Mouse (Mus musculus): Measurements from ENCODE around the gene Ndufc2. TPM values are rescaled to one million over a fixed set of nuclear protein-coding genes. Genes with fewer than 3 reads are reported as not detected.
"Not testable (repeated sequence)": the region's sequence is repeated elsewhere in the genome, so short reads cannot be mapped to it uniquely, and the experiment has no call there.

Ndufc2 gene
- total and polyA plus RNA-seq, 2 experiments from 2014 or later, result 384 to 631 TPM

DNA sequence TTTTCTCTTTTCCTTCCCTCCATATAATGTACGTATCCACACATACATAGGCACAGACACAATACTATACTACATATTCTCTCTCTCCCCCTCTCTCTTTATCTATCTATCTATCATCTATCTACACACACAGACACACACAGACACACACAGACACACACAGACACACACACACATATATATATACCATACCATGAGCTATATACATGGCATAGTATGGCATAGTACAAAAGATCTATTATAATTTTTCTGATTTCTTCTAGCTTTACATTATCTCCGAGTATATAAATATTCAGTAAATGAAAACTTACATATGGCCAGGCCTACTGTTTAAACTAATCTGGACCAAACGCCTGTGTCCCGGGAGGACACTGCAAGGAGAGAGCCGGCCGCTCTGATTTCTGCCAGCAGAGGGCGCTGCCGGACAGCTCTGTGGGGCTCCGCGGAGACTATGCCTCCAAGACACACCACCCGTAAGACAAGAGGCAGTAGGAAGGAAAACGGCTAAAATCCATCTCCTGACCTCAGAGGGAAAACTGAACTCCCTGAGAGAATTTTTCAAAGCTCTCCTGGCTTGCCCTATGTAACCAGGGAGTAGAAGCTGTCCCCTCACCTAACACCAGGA lies 24.9 kb downstream of the Ndufc2 start:
- H3K9me3 ChIP-seq (ENCODE audit: low read length), result no peaks in the 10 kb centered on the region
- no peak overlapping the region for H3K4me2 ChIP-seq (ENCODE audit: low read depth)
- no peak overlapping the region for H3K27ac ChIP-seq (ENCODE audit: low read depth, low read length)
- TF ChIP-seq CTCF (IDR thresholded peaks at IDR 0.05; ENCODE audit: low read depth), result peak; percentile 95
- ATAC-seq (peak; percentile 90), DNase-seq (peak; percentile 89)
- 8% methylated on average over 12 of the region's 12 CpGs for WGBS
- H3K9ac ChIP-seq, result no peak overlapping the region
- H3K4me1 ChIP-seq (ENCODE audit: insufficient read depth), result peaks cover 3% of the 10 kb centered on the region
- no peak overlapping the region for H3K4me3 ChIP-seq (ENCODE audit: low read depth, low read length)
- no peaks in the 10 kb centered on the region for H3K27me3 ChIP-seq (ENCODE audit: insufficient read depth, low read length)
- H3K36me3 ChIP-seq (ENCODE audit: insufficient read depth), result no peaks in the 10 kb centered on the region

DNA sequence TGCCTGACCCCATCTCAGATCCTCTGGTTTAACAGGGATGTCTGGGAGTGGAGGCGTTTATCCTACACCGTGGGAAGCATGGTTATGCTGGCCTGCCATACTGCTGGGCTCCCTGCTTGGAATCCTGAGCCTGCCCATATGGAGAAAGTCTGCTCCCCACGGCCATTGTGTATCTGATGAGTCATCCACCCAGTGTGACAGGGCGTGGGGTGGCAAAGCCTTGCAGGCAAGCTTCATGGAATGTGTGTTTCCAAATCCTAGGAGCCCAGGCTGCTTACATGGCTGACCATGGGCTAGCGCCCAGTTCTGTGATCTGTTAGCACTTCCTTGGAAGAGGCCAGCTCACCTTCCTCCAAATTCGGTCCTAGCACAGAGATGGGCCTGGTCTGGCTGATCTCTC lies 26.8 kb downstream of the Ndufc2 start:
- DNase-seq, result no peak
- ATAC-seq, result no peak
- Histone ChIP-seq H3K27ac (ENCODE audit: low read depth, low read length) (no peak overlapping the region), H3K4me3 (ENCODE audit: low read depth, low read length) (no peak overlapping the region), H3K4me1 (ENCODE audit: insufficient read depth) (peaks cover 10% of the 10 kb centered on the region), H3K36me3 (ENCODE audit: insufficient read depth) (no peaks in the 10 kb centered on the region), H3K4me2 (ENCODE audit: low read depth) (no peak overlapping the region), H3K27me3 (ENCODE audit: insufficient read depth, low read length) (no peaks in the 10 kb centered on the region), H3K9ac (peak overlapping the region; percentile 22; the same call in 1 of the 2 replicates), H3K9me3 (ENCODE audit: low read length) (no peaks in the 10 kb centered on the region)
- WGBS, result 66% methylated on average over 6 of the region's 6 CpGs
- TF ChIP-seq CTCF (IDR thresholded peaks at IDR 0.05; ENCODE audit: low read depth), result no peak

DNA sequence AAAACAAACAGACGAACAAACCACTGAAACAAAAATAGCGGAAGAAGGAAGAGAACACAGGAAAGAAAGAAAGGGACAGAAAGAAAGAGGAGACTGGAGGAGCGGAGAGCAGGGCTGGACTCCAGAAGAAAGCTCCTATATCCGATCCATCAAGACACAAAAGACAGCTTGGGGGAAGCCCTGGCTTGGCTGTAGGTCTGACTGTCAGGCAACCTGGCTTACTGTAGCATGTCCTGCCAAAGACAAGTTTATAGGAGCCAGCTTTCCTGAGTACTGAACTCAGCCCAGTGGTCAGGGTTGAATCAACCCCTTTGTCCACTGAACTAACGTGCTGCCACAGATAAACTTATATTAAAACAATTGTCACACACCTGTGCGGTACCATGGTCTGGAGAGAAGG lies 27.5 kb downstream of the Ndufc2 start:
- Histone ChIP-seq H3K4me1 (ENCODE audit: insufficient read depth) (peaks cover 10% of the 10 kb centered on the region), H3K36me3 (ENCODE audit: insufficient read depth) (no peaks in the 10 kb centered on the region), H3K9ac (no peak overlapping the region), H3K9me3 (ENCODE audit: low read length) (no peaks in the 10 kb centered on the region), H3K27ac (ENCODE audit: low read depth, low read length) (no peak overlapping the region), H3K4me2 (ENCODE audit: low read depth) (no peak overlapping the region), H3K4me3 (ENCODE audit: low read depth, low read length) (no peak overlapping the region), H3K27me3 (ENCODE audit: insufficient read depth, low read length) (no peaks in the 10 kb centered on the region)
- WGBS, result 74% methylated on average over 6 of the region's 6 CpGs
- TF ChIP-seq CTCF (IDR thresholded peaks at IDR 0.05; ENCODE audit: low read depth), result no peak
- DNase-seq (no peak), ATAC-seq (no peak)

DNA sequence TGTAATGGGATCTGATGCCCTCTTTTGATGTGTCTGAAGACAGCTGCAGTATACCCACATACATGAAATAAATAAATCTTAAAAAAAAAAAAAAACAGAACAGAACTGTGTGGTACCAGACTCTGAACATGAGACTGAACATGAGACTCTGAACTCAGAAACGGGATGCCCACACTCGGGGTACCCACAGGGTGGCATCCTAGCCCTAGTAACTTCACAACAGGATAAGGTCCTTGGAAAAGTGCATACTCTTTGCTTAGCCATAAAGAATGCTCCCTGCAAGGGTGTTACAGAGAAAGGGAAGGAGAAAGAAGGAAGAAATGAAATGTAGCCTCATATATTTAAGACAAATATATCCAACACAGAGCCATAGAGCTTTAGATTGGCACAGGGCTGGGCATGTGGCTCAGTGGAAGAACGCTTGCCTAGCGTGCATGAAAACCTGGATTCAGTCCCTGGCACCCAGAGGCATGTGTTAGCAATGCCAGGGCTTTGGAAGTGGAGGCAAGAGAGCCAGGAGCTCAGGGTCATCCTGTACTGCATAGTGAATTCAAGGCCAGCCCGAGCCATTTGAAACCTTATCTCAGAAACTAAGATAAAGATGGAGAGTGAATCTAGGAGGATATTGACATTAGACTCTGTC lies 28.1 kb downstream of the Ndufc2 start:
- H3K4me3 ChIP-seq (ENCODE audit: low read depth, low read length), result no peak overlapping the region
- no peak overlapping the region for H3K27ac ChIP-seq (ENCODE audit: low read depth, low read length)
- H3K36me3 ChIP-seq (ENCODE audit: insufficient read depth), result no peaks in the 10 kb centered on the region
- peaks cover 10% of the 10 kb centered on the region for H3K4me1 ChIP-seq (ENCODE audit: insufficient read depth)
- no peaks in the 10 kb centered on the region for H3K9me3 ChIP-seq (ENCODE audit: low read length)
- no peak overlapping the region for H3K9ac ChIP-seq
- peak; percentile 37; the same call in 1 of the 2 replicates for ATAC-seq
- 56% methylated on average over 5 of the region's 5 CpGs for WGBS
- no peaks in the 10 kb centered on the region for H3K27me3 ChIP-seq (ENCODE audit: insufficient read depth, low read length)
- peak; percentile 65 for DNase-seq
- peak; percentile 39 for TF ChIP-seq CTCF (IDR thresholded peaks at IDR 0.05; ENCODE audit: low read depth)
- no peak overlapping the region for H3K4me2 ChIP-seq (ENCODE audit: low read depth)

DNA sequence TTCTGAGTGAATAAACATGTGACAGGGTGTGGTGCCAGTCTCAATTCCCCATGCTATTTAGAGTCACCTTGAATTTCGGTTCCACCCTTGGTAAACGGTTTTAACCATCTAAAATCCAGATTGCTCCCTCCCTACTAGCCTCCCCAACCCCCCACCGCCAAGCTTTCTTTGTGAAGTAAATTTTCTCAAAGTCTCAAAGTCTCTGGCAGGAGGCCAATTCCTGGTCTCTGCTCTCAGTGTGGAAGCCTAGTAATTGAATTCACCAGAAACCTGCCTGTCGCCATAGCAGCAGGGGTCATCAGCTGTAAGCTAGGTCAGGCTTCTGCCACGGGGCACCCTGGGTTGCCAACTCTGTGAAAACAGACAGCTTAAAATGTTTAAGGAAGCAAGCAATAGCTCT lies 29.9 kb downstream of the Ndufc2 start:
- H3K9ac ChIP-seq, result no peak overlapping the region
- no peaks in the 10 kb centered on the region for H3K36me3 ChIP-seq (ENCODE audit: insufficient read depth)
- TF ChIP-seq CTCF (IDR thresholded peaks at IDR 0.05; ENCODE audit: low read depth), result no peak
- no peak overlapping the region for H3K4me3 ChIP-seq (ENCODE audit: low read depth, low read length)
- no peaks in the 10 kb centered on the region for H3K27me3 ChIP-seq (ENCODE audit: insufficient read depth, low read length)
- H3K4me2 ChIP-seq (ENCODE audit: low read depth), result no peak overlapping the region
- peaks cover 13% of the 10 kb centered on the region for H3K4me1 ChIP-seq (ENCODE audit: insufficient read depth)
- 0% methylated on average over 5 of the region's 5 CpGs for WGBS
- peak overlapping the region; percentile 58 for H3K27ac ChIP-seq (ENCODE audit: low read depth, low read length)
- ATAC-seq (peak; percentile 66), DNase-seq (peak; percentile 77)
- no peaks in the 10 kb centered on the region for H3K9me3 ChIP-seq (ENCODE audit: low read length)

DNA sequence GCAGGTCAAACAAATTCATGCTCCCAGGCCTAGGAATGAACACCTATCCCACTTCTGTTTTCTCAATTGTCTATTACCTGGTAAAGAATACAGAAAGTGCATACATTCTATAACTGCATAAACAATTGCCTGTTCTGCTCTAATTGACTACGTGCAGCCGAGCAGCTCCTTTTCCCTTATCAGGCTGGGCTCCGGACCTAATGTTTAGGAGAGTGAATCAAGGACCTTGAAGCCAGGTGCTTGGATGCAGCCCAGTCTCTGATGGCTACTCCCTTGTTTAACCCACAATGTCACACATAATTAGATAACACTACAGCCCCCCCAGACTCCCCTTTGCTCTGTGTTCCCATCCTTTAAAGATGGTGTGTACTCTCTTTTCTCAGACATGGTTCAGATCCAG lies 33.7 kb downstream of the Ndufc2 start:
- not testable (repeated sequence) for ATAC-seq; H3K27ac ChIP-seq (ENCODE audit: low read depth, low read length); H3K27me3 ChIP-seq (ENCODE audit: insufficient read depth, low read length); H3K4me2 ChIP-seq (ENCODE audit: low read depth); H3K9me3 ChIP-seq (ENCODE audit: low read length); H3K4me3 ChIP-seq (ENCODE audit: low read depth, low read length); H3K36me3 ChIP-seq (ENCODE audit: insufficient read depth); H3K9ac ChIP-seq; DNase-seq
- peaks cover 13% of the 10 kb centered on the region for H3K4me1 ChIP-seq (ENCODE audit: insufficient read depth)
- WGBS, result 50% methylated on average over 3 of the region's 3 CpGs

DNA sequence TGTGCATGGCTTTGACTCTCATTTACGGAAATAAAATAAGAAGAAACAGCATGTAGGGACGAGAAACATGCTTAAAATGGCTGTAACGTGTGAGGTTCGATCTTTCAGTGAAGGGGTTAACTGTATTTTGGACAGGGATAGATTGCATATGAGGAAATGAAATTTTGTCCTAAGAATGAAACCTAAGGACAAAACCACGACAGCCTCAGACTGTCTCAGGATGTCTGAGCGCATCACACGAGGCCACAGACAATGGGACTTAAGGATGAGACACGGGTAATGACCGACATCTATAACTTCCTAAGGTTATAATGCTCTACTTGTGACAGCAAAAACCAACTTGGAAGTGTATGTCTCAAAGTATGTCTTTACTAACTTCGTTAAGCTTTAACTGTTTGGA lies 34.7 kb downstream of the Ndufc2 start:
- Histone ChIP-seq H3K27me3 (ENCODE audit: insufficient read depth, low read length) (no peaks in the 10 kb centered on the region), H3K27ac (ENCODE audit: low read depth, low read length) (no peak overlapping the region), H3K9me3 (ENCODE audit: low read length) (no peaks in the 10 kb centered on the region), H3K36me3 (ENCODE audit: insufficient read depth) (no peaks in the 10 kb centered on the region), H3K4me2 (ENCODE audit: low read depth) (no peak overlapping the region), H3K4me1 (ENCODE audit: insufficient read depth) (peaks cover 12% of the 10 kb centered on the region), H3K4me3 (ENCODE audit: low read depth, low read length) (no peak overlapping the region), H3K9ac (no peak overlapping the region)
- ATAC-seq, result no peak
- no peak for TF ChIP-seq CTCF (IDR thresholded peaks at IDR 0.05; ENCODE audit: low read depth)
- no peak for DNase-seq
- WGBS, result 78% methylated on average over 10 of the region's 10 CpGs
